Mouse (Mus musculus) bone marrow, adult 2 months (tissue): ENCODE data around the gene Pold1.

Source experiments
- CTCF ChIP-seq: fragments of 200-500 bp; IDR thresholded peaks from 2 replicates; pipeline ENCODE4 v1.5.1; 2011; ENCODE audit warnings: low read length, control low read depth; ENCODE audit not compliant: control insufficient read depth, insufficient read depth
- POLR2A ChIP-seq: fragments of 200-500 bp; IDR thresholded peaks from 2 replicates; pipeline ENCODE4 v1.6.1; 2011; ENCODE audit warnings: low read depth, mild to moderate bottlenecking, control low read depth, low read length, borderline replicate concordance; ENCODE audit not compliant: control insufficient read depth

DNA sequence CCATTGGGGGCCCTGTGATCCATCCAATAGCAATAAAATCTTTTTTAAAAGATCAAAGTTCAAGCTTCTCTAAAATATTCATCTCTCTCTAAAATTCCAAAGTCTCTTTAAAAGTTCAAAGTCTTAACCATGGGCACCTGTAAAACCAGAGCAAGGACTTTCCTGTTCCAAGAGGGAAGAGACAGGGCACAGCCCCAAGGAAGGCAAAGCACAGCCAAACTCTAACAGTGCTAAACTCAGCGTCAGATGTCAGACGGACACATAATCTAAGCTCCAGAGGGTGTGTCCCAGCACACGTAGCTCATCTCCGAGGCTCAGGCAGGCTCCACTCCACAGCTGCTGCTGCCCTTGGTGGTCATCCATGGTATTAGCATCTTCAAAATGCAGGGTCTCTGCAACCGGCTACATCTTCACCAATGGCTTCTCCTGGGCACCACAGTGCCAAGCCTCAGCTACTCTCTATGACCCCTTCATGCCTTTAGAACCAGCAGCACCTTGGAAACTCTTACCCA lies 27.7 kb upstream of the Pold1 start:
- TF ChIP-seq POLR2A (no peak), CTCF (no peak)
